Mouse (Mus musculus) liver, postnatal 0 days (tissue): ENCODE measurements around the gene Gen1.

Source experiments
- CTCF ChIP-seq: sonication (generic); IDR thresholded peaks from 2 replicates; pipeline ENCODE4 v1.5.1; 2016; ENCODE audit warnings: antibody characterized with exemption, low read depth
- EP300 ChIP-seq: IDR thresholded peaks from 2 replicates; pipeline ENCODE4 v1.6.1; 2016; ENCODE audit warnings: antibody characterized with exemption, low read depth, mild to moderate bottlenecking

- TF ChIP-seq EP300 (no peak), CTCF (no peak)
Measured at GRCm38 (mm10) chr12:11226123-11226522, 39.5 kb downstream of the Gen1 start.
